ENCODE assay signal across 16 mouse cellular contexts in genomic region chr17:27146323-27146923, GRCm38 (mm10). TPM values are rescaled to one million over a fixed set of nuclear protein-coding genes. Genes with fewer than 3 reads are reported as not detected.
A peak's percentile ranks its signal among the peaks of the same experiment; 100 is the strongest.
DNase-seq lines count a peak whose midpoint lies in the region; ATAC-seq and TF ChIP-seq lines count a peak whose summit lies in the region.
"Had no signal": no experiment of that assay in that cellular context is flagged by ENCODE, and none has a peak within 500 bp of the region (broad histone marks: within the 10 kb centered on the region; RNA-seq: fewer than 3 reads in every experiment).

No protein-coding gene starts in this region.

- 0 out of 2 replicates have a peak overlapping the region, but pooled peaks have one; percentile 3 for H3K4me2 ChIP-seq in intestine, embryonic 16.5 days (ENCODE audit: low read depth, low read length)
- no peak overlapping the region for H3K4me2 ChIP-seq in intestine, postnatal 0 days (replicated peaks; ENCODE audit: low read depth)
- peak overlapping the region; percentile 14; the same call in 1 of the 2 replicates for H3K4me2 ChIP-seq in neural tube, embryonic 13.5 days

- H3K27me3 ChIP-seq in intestine, embryonic 16.5 days (replicated peaks; ENCODE audit: control insufficient read depth, insufficient read depth, low read length), result peaks cover 3% of the 10 kb centered on the region; the same call in 1 of the 2 replicates
- no peaks in the 10 kb centered on the region for H3K27me3 ChIP-seq in intestine, postnatal 0 days (replicated peaks; ENCODE audit: control insufficient read depth, insufficient read depth, low read length)
- no peaks in the 10 kb centered on the region for H3K27me3 ChIP-seq in neural tube, embryonic 13.5 days

- H3K9ac ChIP-seq in intestine, embryonic 16.5 days (ENCODE audit: low read depth, low read length), result no peak overlapping the region
- no peak overlapping the region for H3K9ac ChIP-seq in intestine, postnatal 0 days (ENCODE audit: low read depth, low read length)
- H3K9ac ChIP-seq in neural tube, embryonic 13.5 days, result no peak overlapping the region
- H3K9ac ChIP-seq: forebrain, postnatal 0 days; liver, embryonic 14.5 days had no signal

- no peak overlapping the region for H3K27ac ChIP-seq in intestine, embryonic 16.5 days (ENCODE audit: low read length)
- H3K27ac ChIP-seq in intestine, postnatal 0 days (ENCODE audit: low read depth, low read length), result no peak overlapping the region
- H3K27ac ChIP-seq in neural tube, embryonic 13.5 days (replicated peaks), result peak overlapping the region; percentile 65
- H3K27ac ChIP-seq: liver, embryonic 14.5 days had no signal

- H3K9me3 ChIP-seq in intestine, embryonic 16.5 days (ENCODE audit: control insufficient read depth, low read length), result no peaks in the 10 kb centered on the region
- no peaks in the 10 kb centered on the region for H3K9me3 ChIP-seq in intestine, postnatal 0 days (ENCODE audit: control insufficient read depth)
- H3K9me3 ChIP-seq in neural tube, embryonic 13.5 days, result no peaks in the 10 kb centered on the region
- H3K9me3 ChIP-seq: megakaryocyte, embryonic 14.5 days had no signal

- TF ChIP-seq CTCF in intestine, postnatal 0 days (IDR thresholded peaks at IDR 0.05; ENCODE audit: low read depth), result no peak

- peak; percentile 59 for DNase-seq in embryo, embryonic 10.5 days (ENCODE audit: low spot score)
- peak; percentile 35 for DNase-seq in hindlimb bud, embryonic 11.5 days (ENCODE audit: extremely low spot score, low read depth, low spot score)
- DNase-seq in gastrocnemius, postnatal 4 days (ENCODE audit: low spot score in 2 of 2), result no peak
- DNase-seq: adrenal gland, postnatal 25 days; forebrain, postnatal 0 days; heart, adult 11 months; heart, postnatal 36 days; right cerebral cortex, postnatal 4 days; thymus, postnatal 4 days had no signal

- H3K36me3 ChIP-seq in intestine, embryonic 16.5 days (ENCODE audit: control insufficient read depth, insufficient read depth, low read length), result no peaks in the 10 kb centered on the region
- no peaks in the 10 kb centered on the region for H3K36me3 ChIP-seq in intestine, postnatal 0 days (ENCODE audit: control insufficient read depth, insufficient read depth)
- no peaks in the 10 kb centered on the region for H3K36me3 ChIP-seq in neural tube, embryonic 13.5 days

- H3K4me3 ChIP-seq in intestine, embryonic 16.5 days (ENCODE audit: low read length), result no peak overlapping the region
- H3K4me3 ChIP-seq in intestine, postnatal 0 days (ENCODE audit: low read depth, low read length), result no peak overlapping the region
- no peak overlapping the region for H3K4me3 ChIP-seq in neural tube, embryonic 13.5 days
- H3K4me3 ChIP-seq: megakaryocyte, embryonic 14.5 days had no signal

- WGBS in intestine, embryonic 16.5 days, result 5% methylated on average over 8 of the region's 8 CpGs
- WGBS in intestine, postnatal 0 days, result 12% methylated on average over 7 of the region's 8 CpGs
- 11% methylated on average over 8 of the region's 8 CpGs for WGBS in neural tube, embryonic 13.5 days

- peaks cover 14% of the 10 kb centered on the region for H3K4me1 ChIP-seq in intestine, embryonic 16.5 days (ENCODE audit: control insufficient read depth, insufficient read depth, low read length)
- no peaks in the 10 kb centered on the region; the same call in 1 of the 2 replicates for H3K4me1 ChIP-seq in intestine, postnatal 0 days (replicated peaks; ENCODE audit: control insufficient read depth, insufficient read depth, low read length)
- peaks cover 79% of the 10 kb centered on the region for H3K4me1 ChIP-seq in neural tube, embryonic 13.5 days (replicated peaks)

- no peak for ATAC-seq in intestine, embryonic 16.5 days
- ATAC-seq in intestine, postnatal 0 days, result no peak
- 0 out of 2 replicates have a peak, but pooled peaks have one; percentile 36 for ATAC-seq in neural tube, embryonic 13.5 days (ENCODE audit: low read depth)
- no peak for ATAC-seq in inflammation-experienced regulatory T-cells, adult 6 months
- ATAC-seq: forebrain, postnatal 0 days had no signal

RNA-seq across cellular contexts. Expression of gene Uqcc2, which starts 12.7 kb away (rescaled TPM):
- 238 and 255 TPM in 2 replicates for polyA plus RNA-seq in intestine, embryonic 16.5 days (2015; fragmentation: Nextera tagmentation; extraction: Ambion mirVana)
- 190 and 206 TPM in 2 replicates for polyA plus RNA-seq in intestine, postnatal 0 days (2015; fragmentation: Nextera tagmentation; extraction: Ambion mirVana)
- 292 and 313 TPM in 2 replicates for polyA plus RNA-seq in neural tube, embryonic 13.5 days (2015; fragmentation: Nextera tagmentation; extraction: Ambion mirVana)
- 100 to 1,000 TPM; 230 to 262 TPM for total RNA-seq in gastrocnemius, postnatal 4 days (2021)
- polyA plus RNA-seq in inflammation-experienced regulatory T-cells, adult 6 months (2017; shearing (Covaris generic)), result 100 to 1,000 TPM; 123 to 139 (median 128) TPM

RNA-seq across cellular contexts. Expression of gene Ip6k3, which starts 21.2 kb away (rescaled TPM):
- 0.09 and 0.11 TPM in 2 replicates for polyA plus RNA-seq in intestine, embryonic 16.5 days (2015; fragmentation: Nextera tagmentation; extraction: Ambion mirVana)
- not detected in 2 replicates for polyA plus RNA-seq in intestine, postnatal 0 days (2015; fragmentation: Nextera tagmentation; extraction: Ambion mirVana)
- 0.18 and 0.61 TPM in 2 replicates for polyA plus RNA-seq in neural tube, embryonic 13.5 days (2015; fragmentation: Nextera tagmentation; extraction: Ambion mirVana)
- 10 to 100 TPM; 40.2 to 50.7 TPM for total RNA-seq in gastrocnemius, postnatal 4 days (2021)
- not detected for polyA plus RNA-seq in inflammation-experienced regulatory T-cells, adult 6 months (2017; shearing (Covaris generic))
- total RNA-seq: common myeloid progenitor, adult 5-6 weeks; forebrain, postnatal 0 days had no signal

RNA-seq across cellular contexts. Expression of gene Lemd2, which starts 57.8 kb away (rescaled TPM):
- 4.9 and 5.4 TPM in 2 replicates for polyA plus RNA-seq in intestine, embryonic 16.5 days (2015; fragmentation: Nextera tagmentation; extraction: Ambion mirVana)
- polyA plus RNA-seq in intestine, postnatal 0 days (2015; fragmentation: Nextera tagmentation; extraction: Ambion mirVana), result 9.9 and 10.1 TPM in 2 replicates
- polyA plus RNA-seq in neural tube, embryonic 13.5 days (2015; fragmentation: Nextera tagmentation; extraction: Ambion mirVana), result 16.2 and 18.6 TPM in 2 replicates
- 10 to 100 TPM; 34.2 to 34.4 TPM for total RNA-seq in gastrocnemius, postnatal 4 days (2021)
- 10 to 100 TPM in 2 of 3 experiments, 1 to 10 TPM in 1; 9.2 to 13.0 (median 11.9) TPM for polyA plus RNA-seq in inflammation-experienced regulatory T-cells, adult 6 months (2017; shearing (Covaris generic))

Comparison
In these comparisons a context has a peak if more than half of its experiments do, and no peak if none do; other contexts are left out.
1. DNase-seq: peak in embryo, embryonic 10.5 days (single experiment) and hindlimb bud, embryonic 11.5 days (single experiment); none in gastrocnemius, postnatal 4 days (0 of 2).